Mouse (Mus musculus): ENCODE data around the gene Mdfic.

Mdfic gene

DNA sequence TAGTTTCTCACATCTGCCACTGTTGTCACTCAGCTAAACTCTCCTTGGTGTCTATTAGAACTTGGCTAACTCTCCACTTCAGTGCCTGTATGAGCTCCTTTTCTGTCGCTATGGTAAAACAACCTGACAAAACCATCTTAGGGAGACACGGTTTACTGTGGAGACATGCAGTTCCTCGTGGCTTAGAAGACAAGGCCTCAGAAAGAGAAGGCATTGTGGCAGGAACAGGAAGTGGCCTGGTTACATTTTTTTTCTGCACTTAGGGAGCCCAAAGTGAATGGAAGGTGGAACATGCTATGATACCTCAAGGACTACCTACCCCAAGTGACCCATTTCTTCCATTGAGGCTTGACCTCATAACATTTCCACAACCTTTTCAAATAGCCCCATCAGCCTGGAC lies 18.7 kb downstream of the Mdfic start:
- CTCF ChIA-PET: interaction anchor here (1.1 kb wide), 1 partner anchor 10 kb away, joined by 3 read pairs; no protein-coding TSS in a partner anchor

- CTCF ChIA-PET: interaction anchor here (0.6 kb wide), 1 partner anchor 13 kb away, joined by 4 read pairs; no protein-coding TSS in a partner anchor
These were observed 22.2 kb downstream of the Mdfic start for GRCm38 (mm10) chr6:15742591-15743149.

- CTCF ChIA-PET: no interaction called here
These were observed 22.9 kb downstream of the Mdfic start for GRCm38 (mm10) chr6:15743291-15743792.

- CTCF ChIA-PET: no interaction called here
These were observed 23.3 kb downstream of the Mdfic start for GRCm38 (mm10) chr6:15743793-15744192.

GRCm38 (mm10) chr6:15745313-15745712 lies 24.9 kb downstream of the Mdfic start:
- CTCF ChIA-PET: no interaction called here

- CTCF ChIA-PET: interaction anchor here (1.0 kb wide), 1 partner anchor 10 kb away, joined by 4 read pairs; no protein-coding TSS in a partner anchor
These were observed 25.4 kb downstream of the Mdfic start for GRCm38 (mm10) chr6:15745891-15746290.

GRCm38 (mm10) chr6:15747396-15748155 lies 27.1 kb downstream of the Mdfic start:
- CTCF ChIA-PET: interaction anchor here (0.6 kb wide), 2 partner anchors 27 to 41 kb away, joined by 3 read pairs; partner anchors contain the start of gene Mdfic

DNA sequence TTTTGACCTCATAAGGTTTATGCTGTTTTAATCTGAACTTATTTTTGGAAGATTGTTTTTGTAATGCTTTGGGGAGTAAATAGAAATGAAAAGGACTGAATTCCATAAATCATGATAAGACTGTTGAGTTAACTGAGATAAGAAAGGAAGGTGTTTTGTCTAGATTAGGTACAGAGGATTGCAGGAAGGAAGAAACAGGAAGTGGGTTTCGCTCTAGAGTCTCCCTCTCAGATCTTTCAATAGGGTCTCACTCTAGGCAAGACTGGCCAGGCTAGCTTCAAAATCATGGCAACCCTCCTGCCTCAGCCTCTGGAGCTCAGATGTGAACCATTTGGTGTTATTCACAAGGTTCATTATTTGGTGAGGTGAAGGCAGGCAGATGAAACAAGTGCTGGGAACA lies 27.8 kb downstream of the Mdfic start:
- CTCF ChIA-PET: interaction anchor here (0.6 kb wide), 1 partner anchor 34 kb away, joined by 9 read pairs; no protein-coding TSS in a partner anchor

DNA sequence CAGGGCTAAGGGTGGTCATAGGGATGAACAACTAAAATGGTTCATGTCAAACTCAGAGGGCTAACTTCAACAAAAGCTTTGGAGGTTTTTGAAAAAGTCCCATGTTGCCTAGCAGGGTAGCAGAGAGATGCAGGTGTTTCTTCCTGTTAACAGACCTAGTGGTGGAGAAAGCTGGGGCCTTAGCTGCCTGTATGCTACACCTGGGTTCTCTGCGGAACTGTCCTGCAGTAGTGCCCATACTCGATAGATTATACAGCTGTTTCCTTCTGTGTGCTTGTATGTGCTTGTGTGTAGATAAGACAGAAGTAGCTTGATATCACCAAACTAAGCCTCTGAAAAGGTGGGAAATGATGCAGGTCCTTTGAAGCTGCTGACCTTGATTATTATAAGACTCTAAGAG lies 28.5 kb downstream of the Mdfic start:
- CTCF ChIA-PET: interaction anchor here (0.6 kb wide), 1 partner anchor 35 kb away, joined by 9 read pairs; no protein-coding TSS in a partner anchor

GRCm38 (mm10) chr6:15750101-15750500 lies 29.6 kb downstream of the Mdfic start:
- CTCF ChIA-PET: interaction anchor here (0.6 to 1.0 kb wide), 2 partner anchors 36 to 88 kb away, joined by 3 read pairs; no protein-coding TSS in a partner anchor

DNA sequence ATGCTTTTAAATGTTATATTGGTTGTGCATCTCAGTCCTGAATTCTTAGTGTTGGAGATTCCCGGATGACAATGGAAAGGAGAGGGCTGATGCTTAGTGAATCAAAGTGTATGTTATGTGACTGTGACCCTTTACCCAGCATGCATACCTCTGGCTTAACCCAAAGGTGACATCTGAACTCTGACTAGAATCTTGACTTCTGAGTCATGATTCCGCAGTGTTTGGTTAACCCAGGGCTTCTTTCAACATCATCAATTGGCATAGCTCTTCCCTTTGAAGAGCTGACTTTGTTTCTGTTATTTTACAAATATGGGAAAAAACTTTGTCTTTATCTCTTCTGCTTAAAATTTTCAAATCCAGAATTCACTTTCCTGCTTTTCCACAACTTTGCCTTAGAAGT lies 30.9 kb downstream of the Mdfic start:
- CTCF ChIA-PET: no interaction called here

GRCm38 (mm10) chr6:15752160-15752559 lies 31.7 kb downstream of the Mdfic start:
- CTCF ChIA-PET: no interaction called here

GRCm38 (mm10) chr6:15753208-15753607 lies 32.7 kb downstream of the Mdfic start:
- CTCF ChIA-PET: no interaction called here

DNA sequence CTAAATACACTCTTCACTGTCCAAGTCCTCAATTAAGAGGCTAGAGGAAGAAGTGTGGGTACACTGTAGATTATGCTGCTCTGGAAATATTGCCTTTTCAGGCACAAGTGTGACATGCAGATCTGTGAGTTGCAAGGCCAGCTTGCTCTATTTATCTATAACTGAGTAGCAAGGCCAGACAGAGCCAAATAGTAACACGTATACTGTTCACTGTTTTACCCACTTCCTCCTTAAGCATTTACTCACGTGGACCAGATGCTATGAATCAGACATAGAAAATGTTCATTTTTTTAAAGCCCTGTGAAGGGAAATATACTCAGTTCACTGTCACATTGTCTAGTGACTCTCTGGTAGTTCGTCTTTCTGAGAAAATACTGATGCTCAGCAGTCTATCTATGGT lies 37.9 kb downstream of the Mdfic start:
- CTCF ChIA-PET: no interaction called here

DNA sequence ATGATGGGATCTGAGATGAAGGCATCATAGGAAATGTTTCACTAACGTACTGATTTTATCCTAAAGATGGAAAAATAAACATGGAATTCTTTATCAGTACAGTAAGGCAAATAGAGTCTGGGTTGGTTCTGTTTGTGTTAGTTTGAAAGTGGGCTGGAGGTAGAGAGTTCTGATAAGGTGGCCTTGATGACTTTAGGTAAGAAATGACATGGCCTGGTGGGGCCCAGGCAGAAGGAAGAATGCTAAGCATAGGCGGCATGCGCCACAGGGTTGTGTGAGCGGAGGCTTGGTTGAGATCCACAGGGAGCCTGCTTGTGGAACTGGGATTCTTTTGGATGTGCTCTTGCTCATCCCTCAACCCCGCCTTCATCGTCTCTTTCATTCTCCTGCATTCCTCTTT lies 40.3 kb downstream of the Mdfic start:
- CTCF ChIA-PET: no interaction called here

DNA sequence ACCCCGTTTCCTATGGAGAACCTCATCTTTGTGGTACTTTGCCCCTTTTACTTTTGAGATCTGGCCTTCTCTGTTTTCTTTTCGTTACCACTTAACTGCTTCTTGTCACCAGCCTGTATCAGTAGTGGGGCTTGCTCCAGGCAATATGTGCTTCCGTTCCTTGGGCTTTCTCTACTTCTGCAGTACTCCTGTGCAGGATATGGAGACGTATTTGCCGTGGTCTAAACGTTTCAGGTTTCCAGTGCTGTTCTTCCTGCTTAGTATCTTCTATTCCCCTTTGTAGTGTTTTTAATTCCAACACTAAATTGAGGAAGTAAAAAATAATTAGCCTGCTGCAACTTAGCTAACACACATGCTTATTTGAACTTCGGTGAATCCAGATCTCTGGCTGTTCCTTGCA lies 43.6 kb downstream of the Mdfic start:
- CTCF ChIA-PET: no interaction called here

GRCm38 (mm10) chr6:15767460-15767859 lies 47.0 kb downstream of the Mdfic start:
- CTCF ChIA-PET: no interaction called here

DNA sequence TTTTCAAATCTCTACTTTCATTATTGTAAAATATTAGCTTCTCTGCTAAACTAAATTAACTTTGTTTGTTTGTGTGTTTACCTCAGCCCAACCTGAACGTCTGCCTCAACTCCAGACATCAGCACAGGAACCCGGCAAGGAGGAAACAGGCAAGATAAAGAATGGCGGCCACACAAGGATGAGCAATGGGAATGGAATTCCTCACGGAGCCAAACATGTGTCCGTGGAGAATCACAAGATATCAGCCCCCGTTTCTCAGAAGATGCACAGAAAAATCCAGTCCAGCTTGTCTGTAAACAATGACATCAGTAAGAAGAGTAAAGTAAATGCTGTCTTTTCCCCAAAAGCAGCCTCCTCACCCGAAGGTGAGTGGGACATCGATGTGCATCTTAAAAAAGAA lies 49.7 kb downstream of the Mdfic start:
- CTCF ChIA-PET: interaction anchor here (0.7 kb wide), 1 partner anchor 1013 kb away, joined by 3 read pairs; no protein-coding TSS in a partner anchor

GRCm38 (mm10) chr6:15777070-15777469 lies 56.6 kb downstream of the Mdfic start:
- CTCF ChIA-PET: no interaction called here

GRCm38 (mm10) chr6:15780127-15780526 lies 59.7 kb downstream of the Mdfic start:
- CTCF ChIA-PET: no interaction called here

GRCm38 (mm10) chr6:15780688-15781087 lies 60.2 kb downstream of the Mdfic start:
- CTCF ChIA-PET: no interaction called here

GRCm38 (mm10) chr6:15789523-15790500 lies 69.4 kb downstream of the Mdfic start:
- CTCF ChIA-PET: interaction anchor here (0.6 to 0.8 kb wide), 2 partner anchors 95 to 227 kb away, joined by 5 to 8 read pairs; no protein-coding TSS in a partner anchor
